Mouse (Mus musculus) kidney, postnatal 4 days (tissue): ENCODE results near the gene Timm29.

Source experiments
- DNase-seq, 2 experiments: peaks; one replicate each; pipeline ENCODE4 v3.0.0; 2021; ENCODE audit warnings: mixed read lengths in 2 of 2

Timm29 gene

DNA sequence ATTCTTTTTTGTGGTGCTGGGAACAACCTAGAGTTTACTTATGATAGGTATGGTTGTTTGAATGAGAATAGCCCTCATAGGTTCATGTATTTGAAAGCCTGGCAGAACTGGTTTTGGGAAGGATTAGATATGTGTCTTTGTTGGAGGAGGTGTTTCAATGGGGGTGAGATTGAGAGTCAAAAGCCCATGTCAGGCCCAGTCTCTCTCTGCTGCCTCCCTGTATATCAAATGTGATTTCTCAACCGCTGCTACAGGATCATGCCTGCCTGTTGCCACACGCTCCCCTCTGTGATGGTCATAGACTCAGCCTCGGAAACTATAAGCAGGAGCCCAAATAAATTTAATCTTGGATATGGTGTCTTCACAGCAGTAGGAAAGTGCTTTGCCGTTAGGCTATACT is 27.7 kb downstream of the Timm29 start:
- no peak for DNase-seq

GRCm38 (mm10) chr9:21622676-21623075 is 30.2 kb downstream of the Timm29 start:
- DNase-seq: no peak

DNA sequence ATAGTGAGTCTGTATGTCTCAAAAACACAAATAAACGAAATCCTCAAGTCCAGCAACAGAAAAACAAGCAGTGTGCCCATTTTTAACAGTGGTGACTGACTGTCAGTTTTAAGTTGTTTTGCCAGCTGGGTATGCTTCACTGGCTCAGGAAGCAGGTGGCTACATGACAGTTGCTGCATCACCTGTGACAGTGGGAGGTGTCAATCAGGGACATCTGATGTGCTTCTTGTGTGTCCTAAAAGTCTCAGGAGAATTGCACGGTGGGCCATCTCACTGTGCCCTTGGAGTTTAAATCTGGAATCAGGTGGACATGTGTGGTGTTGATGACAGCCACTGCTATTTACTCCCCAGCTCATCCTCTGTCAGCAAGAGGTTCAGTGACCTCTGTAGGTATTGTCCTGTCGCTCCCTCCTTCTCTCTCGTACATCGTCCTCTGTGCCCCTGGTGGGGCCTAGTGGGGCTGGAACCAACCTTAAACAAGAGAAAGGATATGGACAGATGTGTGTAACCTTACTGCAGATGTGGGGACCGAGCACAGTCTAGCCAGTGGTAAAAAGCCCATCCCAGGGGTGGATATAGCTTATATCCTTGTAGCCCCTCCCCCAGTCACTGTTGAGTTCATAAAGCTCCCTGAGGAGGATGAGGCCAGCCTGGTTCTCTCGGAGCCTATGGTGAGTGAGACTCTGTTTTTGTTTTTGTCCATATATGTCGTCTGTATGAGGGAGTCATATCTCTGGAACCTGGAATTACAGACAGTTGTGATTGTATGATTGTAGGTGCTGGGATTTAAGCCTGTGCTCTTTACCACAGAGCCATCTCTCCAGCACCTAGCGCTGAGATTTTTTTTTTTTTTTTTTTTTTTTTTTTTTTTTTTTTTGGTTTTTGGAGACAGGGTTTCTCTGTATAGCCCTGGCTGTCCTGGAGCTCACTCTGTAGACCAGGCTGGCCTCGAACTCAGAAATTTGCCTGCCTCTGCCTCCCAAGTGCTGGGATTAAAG is 33.1 kb downstream of the Timm29 start:
- DNase-seq: no peak

GRCm38 (mm10) chr9:21626571-21626970 is 34.0 kb downstream of the Timm29 start:
- DNase-seq: no peak

GRCm38 (mm10) chr9:21627145-21627795 is 34.7 kb downstream of the Timm29 start:
- peak in 1 of 2 experiments; percentile 11 for DNase-seq

DNA sequence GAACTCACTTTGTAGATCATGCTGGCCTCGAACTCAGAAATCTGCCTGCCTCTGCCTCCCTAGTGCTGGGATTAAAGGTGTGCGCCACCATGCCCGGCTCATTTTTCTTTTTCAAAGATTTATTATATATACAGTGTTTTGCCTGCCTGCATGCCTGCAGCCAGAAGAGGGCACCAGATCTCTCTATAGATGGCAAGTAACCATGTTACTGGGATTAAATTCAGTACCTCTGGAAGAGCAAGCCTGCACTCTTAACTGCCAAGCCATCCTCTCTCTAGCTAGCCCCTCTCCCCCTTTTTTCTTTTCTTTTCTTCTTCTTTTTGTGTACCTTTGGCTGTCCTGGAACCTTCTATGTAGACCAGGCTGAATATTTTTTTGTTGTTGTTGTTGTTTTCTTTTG is 38.2 kb downstream of the Timm29 start:
- DNase-seq: peak; percentile 67 to 74

- no peak for DNase-seq
Measured at GRCm38 (mm10) chr9:21633106-21633505, 40.6 kb downstream of the Timm29 start.

DNA sequence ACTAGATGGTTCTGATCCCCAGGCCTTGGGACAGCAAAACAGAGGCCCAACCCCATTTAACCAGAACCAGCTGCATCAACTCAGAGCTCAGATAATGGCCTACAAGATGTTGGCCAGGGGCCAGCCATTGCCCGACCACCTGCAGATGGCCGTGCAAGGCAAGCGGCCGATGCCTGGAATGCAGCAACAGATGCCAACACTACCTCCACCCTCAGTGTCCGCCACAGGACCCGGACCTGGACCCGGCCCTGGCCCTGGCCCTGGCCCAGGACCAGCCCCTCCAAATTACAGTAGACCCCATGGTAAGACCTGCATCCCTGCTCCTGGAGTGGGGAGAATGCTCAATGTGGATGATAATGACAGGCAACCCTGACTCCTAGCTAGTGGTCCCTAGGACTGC is 43.1 kb downstream of the Timm29 start:
- DNase-seq: no peak

DNA sequence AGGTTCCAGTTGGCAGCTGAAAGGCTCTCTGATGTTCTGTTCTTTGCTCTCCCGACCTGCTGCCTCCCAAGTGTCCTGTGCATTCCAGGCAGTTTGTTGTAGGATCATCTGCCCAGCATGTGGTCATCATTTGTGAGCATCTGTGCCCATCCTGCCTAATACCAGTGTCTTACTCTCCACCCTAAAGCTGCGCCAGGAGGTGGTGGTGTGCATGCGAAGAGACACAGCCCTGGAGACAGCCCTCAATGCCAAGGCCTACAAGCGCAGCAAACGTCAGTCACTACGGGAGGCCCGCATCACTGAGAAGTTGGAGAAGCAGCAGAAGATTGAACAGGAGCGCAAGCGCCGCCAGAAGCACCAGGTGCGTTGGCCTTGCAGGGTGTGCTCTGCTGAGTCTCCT is 46.5 kb downstream of the Timm29 start:
- DNase-seq: no peak
